Mouse (Mus musculus): ENCODE measurements around the gene Zp3.

- no peak for TF ChIP-seq CTCF (IDR thresholded peaks at IDR 0.05; ENCODE audit: borderline replicate concordance, extremely low read depth, insufficient read depth, insufficient read length)
- TF ChIP-seq POLR2A (IDR thresholded peaks at IDR 0.05; ENCODE audit: borderline replicate concordance, extremely low read depth, insufficient read depth, insufficient read length, poor library complexity, severe bottlenecking), result no peak
Measured at GRCm38 (mm10) chr5:136015586-136015985, 35.7 kb downstream of the Zp3 start.
